Mouse (Mus musculus) CH12.LX (cell line): ENCODE results near the gene Angptl8. TPM values are rescaled to one million over a fixed set of nuclear protein-coding genes. Genes with fewer than 3 reads are reported as not detected.

Experiments used
- DNase-seq: peaks from one replicate; pipeline ENCODE4 v3.0.0-alpha.2; 2013; ENCODE audit errors: extremely low read depth
- H3K27ac ChIP-seq: 2 replicates; pipeline ENCODE4 v1.5.1; 2012; ENCODE audit warnings: low read depth, mild to moderate bottlenecking, control low read depth, moderate library complexity; ENCODE audit not compliant: insufficient read depth
- H3K27me3 ChIP-seq: replicated peaks from 2 replicates; pipeline ENCODE3; 2012; ENCODE audit warnings: inconsistent platforms
- H3K36me3 ChIP-seq, 2 experiments: replicated peaks in 1 of 2; 2 replicates each; pipeline versions ENCODE3 to v1.6.1; 2012; ENCODE audit warnings: inconsistent platforms in 1 of 2, low read length in 1 of 2, mild to moderate bottlenecking in 1 of 2, mixed read lengths in 1 of 2, moderate library complexity in 1 of 2; ENCODE audit not compliant: control insufficient read depth in 1 of 2, insufficient read depth in 1 of 2
- H3K4me1 ChIP-seq, 2 experiments: 2 replicates each; pipeline ENCODE4 v1.6.1; 2012; ENCODE audit warnings: inconsistent platforms in 1 of 2, moderate library complexity in 1 of 2; ENCODE audit not compliant: insufficient read depth in 2 of 2, control insufficient read depth in 1 of 2
- H3K4me2 ChIP-seq: 2 replicates; pipeline ENCODE4 v1.6.1; 2012; ENCODE audit warnings: low read depth, mild to moderate bottlenecking, control low read depth; ENCODE audit not compliant: poor library complexity, insufficient read depth, severe bottlenecking
- H3K4me3 ChIP-seq, 3 experiments: fragments of 150-350 bp in 1 of 3; sonication (generic) in 1 of 3; replicated peaks in 1 of 3; 2 replicates each; pipeline versions ENCODE3 to v1.5.1; 2011 to 2012; ENCODE audit warnings: low read depth in 2 of 3, low read length in 2 of 3, mild to moderate bottlenecking in 2 of 3, moderate library complexity in 2 of 3, control low read depth in 1 of 3, improper control_type of control experiment in 1 of 3, inconsistent platforms in 1 of 3, mixed read lengths in 1 of 3; ENCODE audit not compliant: poor library complexity in 1 of 3
- H3K79me2 ChIP-seq: replicated peaks from 2 replicates; pipeline ENCODE4 v1.6.1; 2012; ENCODE audit warnings: mild to moderate bottlenecking, moderate library complexity; ENCODE audit not compliant: control insufficient read depth, poor library complexity, insufficient read depth, severe bottlenecking; ENCODE audit errors: extremely low read depth
- H3K9ac ChIP-seq: 2 replicates; pipeline ENCODE4 v1.6.1; 2012; ENCODE audit warnings: low read depth, mild to moderate bottlenecking, control low read depth, moderate library complexity; ENCODE audit not compliant: insufficient read depth
- H3K9me3 ChIP-seq: replicated peaks from 2 replicates; pipeline ENCODE3; 2012; ENCODE audit warnings: low read length, inconsistent platforms, mixed read lengths
- BHLHE40 ChIP-seq: IDR thresholded peaks from 2 replicates; pipeline ENCODE4 v1.6.1; 2011; ENCODE audit warnings: mild to moderate bottlenecking, low read depth, low read length, improper control_type of control experiment
- CHD1 ChIP-seq: IDR thresholded peaks from 2 replicates; pipeline ENCODE4 v1.6.1; 2012; ENCODE audit warnings: low read depth, low read length, improper control_type of control experiment, inconsistent platforms
- CHD2 ChIP-seq: IDR thresholded peaks from 2 replicates; pipeline ENCODE4 v1.6.1; 2011; ENCODE audit warnings: low read length, improper control_type of control experiment
- E2F4 ChIP-seq: IDR thresholded peaks from 2 replicates; pipeline ENCODE4 v1.6.1; 2011; ENCODE audit warnings: low read depth, low read length, improper control_type of control experiment; ENCODE audit not compliant: insufficient replicate concordance
- ELF1 ChIP-seq: IDR thresholded peaks from 2 replicates; pipeline ENCODE4 v1.6.1; 2014; ENCODE audit warnings: low read depth, mild to moderate bottlenecking, inconsistent platforms, low read length, improper control_type of control experiment
- GABPA ChIP-seq: IDR thresholded peaks from 2 replicates; pipeline ENCODE4 v1.6.1; 2012; ENCODE audit warnings: low read depth, low read length, improper control_type of control experiment, inconsistent platforms; ENCODE audit not compliant: insufficient replicate concordance
- HCFC1 ChIP-seq: IDR thresholded peaks from 2 replicates; pipeline ENCODE4 v1.6.1; 2012; ENCODE audit warnings: low read depth, mild to moderate bottlenecking, inconsistent platforms, low read length, improper control_type of control experiment
- IRF4 ChIP-seq: IDR thresholded peaks from 2 replicates; pipeline ENCODE4 v1.6.1; 2014; ENCODE audit warnings: low read depth, mild to moderate bottlenecking, inconsistent platforms, low read length, improper control_type of control experiment
- JUN ChIP-seq: IDR thresholded peaks from 2 replicates; pipeline ENCODE4 v1.6.1; 2011; ENCODE audit warnings: low read depth, mild to moderate bottlenecking, low read length, improper control_type of control experiment, moderate library complexity; ENCODE audit not compliant: insufficient read depth
- JUND ChIP-seq: conservative IDR thresholded peaks from 2 replicates; pipeline ENCODE4 v1.6.1; 2011; ENCODE audit warnings: low read depth, low read length, improper control_type of control experiment
- KAT2A ChIP-seq: IDR thresholded peaks from 2 replicates; pipeline ENCODE4 v1.6.1; 2012; ENCODE audit warnings: low read length, improper control_type of control experiment, inconsistent platforms; ENCODE audit not compliant: insufficient replicate concordance
- MAFK ChIP-seq: IDR thresholded peaks from 2 replicates; pipeline ENCODE4 v1.6.1; 2011; ENCODE audit warnings: low read length, improper control_type of control experiment; ENCODE audit not compliant: insufficient replicate concordance
- MAX ChIP-seq: IDR thresholded peaks from 2 replicates; pipeline ENCODE4 v1.6.1; 2011; ENCODE audit warnings: low read length, improper control_type of control experiment
- MAZ ChIP-seq: IDR thresholded peaks from 2 replicates; pipeline ENCODE4 v1.6.1; 2012; ENCODE audit warnings: low read depth, mild to moderate bottlenecking, inconsistent platforms, low read length, improper control_type of control experiment, moderate library complexity
- MEF2A ChIP-seq: IDR thresholded peaks from 2 replicates; pipeline ENCODE4 v1.6.1; 2014; ENCODE audit warnings: low read depth, mild to moderate bottlenecking, inconsistent platforms, low read length, improper control_type of control experiment, borderline replicate concordance
- MXI1 ChIP-seq: IDR thresholded peaks from 2 replicates; pipeline ENCODE4 v1.6.1; 2011; ENCODE audit warnings: mild to moderate bottlenecking, low read depth, low read length, improper control_type of control experiment
- MYC ChIP-seq: IDR thresholded peaks from 2 replicates; pipeline ENCODE4 v1.6.1; 2011; ENCODE audit warnings: low read depth, mild to moderate bottlenecking, improper control_type of control experiment, low read length
- NELFE ChIP-seq: IDR thresholded peaks from 2 replicates; pipeline ENCODE4 v1.6.1; 2011; ENCODE audit warnings: low read depth, low read length, improper control_type of control experiment
- NRF1 ChIP-seq: IDR thresholded peaks from 2 replicates; pipeline ENCODE4 v1.6.1; 2014; ENCODE audit warnings: low read depth, mild to moderate bottlenecking, inconsistent platforms, low read length, improper control_type of control experiment, moderate library complexity
- POLR2A ChIP-seq: IDR thresholded peaks from 2 replicates; pipeline ENCODE4 v1.6.1; 2011; ENCODE audit warnings: low read depth, mild to moderate bottlenecking, improper control_type of control experiment, low read length
- POLR2AphosphoS2 ChIP-seq: IDR thresholded peaks from 2 replicates; pipeline ENCODE4 v1.6.1; 2011; ENCODE audit warnings: low read depth, low read length, improper control_type of control experiment
- RAD21 ChIP-seq: IDR thresholded peaks from 2 replicates; pipeline ENCODE4 v1.6.1; 2011; ENCODE audit warnings: low read depth, mild to moderate bottlenecking, low read length, improper control_type of control experiment, moderate library complexity
- RCOR1 ChIP-seq: conservative IDR thresholded peaks from 2 replicates; pipeline ENCODE4 v1.6.1; 2012; ENCODE audit warnings: low read depth, mild to moderate bottlenecking, inconsistent platforms, low read length, improper control_type of control experiment
- SIN3A ChIP-seq: IDR thresholded peaks from 2 replicates; pipeline ENCODE4 v1.6.1; 2012; ENCODE audit warnings: low read length, improper control_type of control experiment, inconsistent platforms
- SMC3 ChIP-seq: IDR thresholded peaks from 2 replicates; pipeline ENCODE4 v1.6.1; 2011; ENCODE audit warnings: low read depth, low read length, improper control_type of control experiment
- TCF12 ChIP-seq: IDR thresholded peaks from 2 replicates; pipeline ENCODE4 v1.6.1; 2014; ENCODE audit warnings: low read depth, mild to moderate bottlenecking, inconsistent platforms, low read length, improper control_type of control experiment
- UBTF ChIP-seq: IDR thresholded peaks from 2 replicates; pipeline ENCODE4 v1.6.1; 2012; ENCODE audit warnings: low read depth, mild to moderate bottlenecking, inconsistent platforms, low read length, improper control_type of control experiment, moderate library complexity
- USF1 ChIP-seq: IDR thresholded peaks from 2 replicates; pipeline ENCODE4 v1.6.1; 2014; ENCODE audit warnings: low read depth, mild to moderate bottlenecking, inconsistent platforms, low read length, improper control_type of control experiment
- USF2 ChIP-seq: conservative IDR thresholded peaks from 2 replicates; pipeline ENCODE4 v1.6.1; 2011; ENCODE audit warnings: low read depth, low read length, improper control_type of control experiment
- ZC3H11A ChIP-seq: IDR thresholded peaks from 2 replicates; pipeline ENCODE4 v1.6.1; 2012; ENCODE audit warnings: low read depth, mild to moderate bottlenecking, inconsistent platforms, low read length, improper control_type of control experiment
- ZKSCAN1 ChIP-seq: IDR thresholded peaks from 2 replicates; pipeline ENCODE4 v1.6.1; 2012; ENCODE audit warnings: low read depth, inconsistent platforms, low read length, improper control_type of control experiment, borderline replicate concordance
- ZMIZ1 ChIP-seq: IDR thresholded peaks from 2 replicates; pipeline ENCODE4 v1.6.1; 2012; ENCODE audit warnings: low read depth, mild to moderate bottlenecking, inconsistent platforms, low read length, improper control_type of control experiment
- ZNF384 ChIP-seq: IDR thresholded peaks from 2 replicates; pipeline ENCODE4 v1.6.1; 2012; ENCODE audit warnings: low read depth, low read length, improper control_type of control experiment, inconsistent platforms
- dilution Hi-C: fragments of 300-500 bp; cut with MboI; formaldehyde crosslinking; loops from 2 replicates; pipeline ENCODE4 v1.14.3; 2020; ENCODE audit warnings: low sequenced_read_pairs; ENCODE audit not compliant: extremely low pct_unique_long_range_greater_than_20kb, extremely low pct_ligation_motif_present
- in situ Hi-C: fragments of 300-500 bp; cut with MboI; formaldehyde crosslinking; loops from 3 replicates; pipeline ENCODE4 v1.14.3; 2019; ENCODE audit warnings: low sequenced_read_pairs, low pct_ligation_motif_present, low pct_unique_long_range_greater_than_20kb, mixed read lengths
- polyA plus RNA-seq: library from polyadenylated mRNA; unstranded; fragments of >175 nt; gene quantifications from 2 replicates; pipeline ENCODE4 v1.2.1, GENCODE M21; 2012; ENCODE audit warnings: low read depth; ENCODE audit not compliant: insufficient read length
- total RNA-seq, 2 experiments: library from RNA; depleted of rRNA; stranded (reverse); fragments of 300-350 nt in 1 of 2; fragments of >200 nt in 1 of 2; gene quantifications; 2 replicates each; pipeline ENCODE4 v1.2.3; 2012 to 2014

Gene Angptl8
- total and polyA plus RNA-seq, 3 experiments: not detected

DNA sequence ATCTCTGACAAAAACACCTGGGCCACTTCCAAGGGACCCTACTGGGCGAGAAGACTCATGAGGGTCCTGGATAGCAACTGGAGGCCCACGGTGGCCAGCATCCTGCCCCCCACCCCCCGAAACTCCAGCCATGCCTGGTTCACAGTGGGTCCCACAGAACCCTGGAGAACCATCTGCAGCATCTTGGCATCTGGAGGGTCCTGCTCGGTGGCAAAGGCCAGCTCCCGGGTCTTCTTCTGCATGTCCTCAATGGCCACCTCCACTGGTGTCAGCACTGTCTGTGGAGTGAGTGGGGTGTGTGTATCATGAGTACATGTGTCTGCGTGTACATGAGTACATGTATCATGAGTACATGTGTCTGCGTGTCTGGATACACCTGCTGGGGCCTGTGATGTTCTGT lies 33.7 kb upstream of the Angptl8 start:
- Histone ChIP-seq H3K27ac (no peak overlapping the region), H3K9ac (no peak overlapping the region), H3K4me3 (no peak overlapping the region), H3K27me3 (peaks cover 25% of the 10 kb centered on the region), H3K4me2 (no peak overlapping the region), H3K36me3 (peaks cover 0 to 1% of the 10 kb centered on the region in 2 experiments), H3K79me2 (no peaks in the 10 kb centered on the region), H3K9me3 (no peaks in the 10 kb centered on the region), H3K4me1 (peaks cover 0 to 21% of the 10 kb centered on the region in 2 experiments; a peak in 2 of 4 replicates)
- dilution Hi-C loops (no loop called here), in situ Hi-C loops (loop anchor here (5.0 kb wide), 1 partner anchor 109 kb away; no protein-coding TSS in a partner anchor)
- TF ChIP-seq MAX (no peak), IRF4 (no peak), ZKSCAN1 (no peak), GABPA (no peak), BHLHE40 (no peak), CHD2 (no peak), ZNF384 (no peak), NRF1 (no peak), MEF2A (no peak), E2F4 (no peak), SIN3A (no peak), ZMIZ1 (no peak), RAD21 (no peak), KAT2A (no peak), TCF12 (no peak)
- DNase-seq: no peak

- no peak overlapping the region for H3K27ac ChIP-seq
- H3K4me2 ChIP-seq: no peak overlapping the region
- no peak overlapping the region for H3K4me3 ChIP-seq
- peaks cover 8% of the 10 kb centered on the region for H3K27me3 ChIP-seq
- peaks cover 0 to 1% of the 10 kb centered on the region in 2 experiments for H3K36me3 ChIP-seq
- H3K9ac ChIP-seq: no peak overlapping the region
- dilution Hi-C loops (no loop called here), in situ Hi-C loops (loop anchor here (5.0 kb wide), 1 partner anchor 112 kb away; no protein-coding TSS in a partner anchor)
- H3K9me3 ChIP-seq: no peaks in the 10 kb centered on the region
- peaks cover 10% of the 10 kb centered on the region in 2 experiments; a peak in 3 of 4 replicates for H3K4me1 ChIP-seq
- DNase-seq: peak; percentile 81
- H3K79me2 ChIP-seq: no peaks in the 10 kb centered on the region
- TF ChIP-seq POLR2A (no peak), ELF1 (no peak), MXI1 (no peak), RCOR1 (no peak), KAT2A (no peak), SMC3 (peak; percentile 79), JUND (no peak), IRF4 (no peak), MAX (no peak), MYC (no peak), TCF12 (peak; percentile 37; the same call in 1 of the 2 replicates), JUN (no peak), BHLHE40 (no peak), CHD1 (no peak), HCFC1 (no peak), ZC3H11A (no peak), ZMIZ1 (no peak), POLR2AphosphoS2 (no peak), USF1 (no peak), NELFE (no peak; the same call in 1 of the 2 replicates), MAZ (no peak), UBTF (no peak), USF2 (no peak), MAFK (no peak)
These were observed 31.2 kb upstream of the Angptl8 start for GRCm38 (mm10) chr9:21803986-21804644.
